ENCODE assay signal across 29 mouse cellular contexts in genomic region chr14:13967607-13968006, GRCm38 (mm10). TPM values are rescaled to one million over a fixed set of nuclear protein-coding genes. Genes with fewer than 3 reads are reported as not detected.
DNase-seq lines count a peak whose midpoint lies in the region; TF ChIP-seq lines count a peak whose summit lies in the region.
"Had no signal": no experiment of that assay in that cellular context is flagged by ENCODE, and none has a peak within 500 bp of the region (broad histone marks: within the 10 kb centered on the region; RNA-seq: fewer than 3 reads in every experiment).

No protein-coding gene starts in this region.

- WGBS in limb, embryonic 10.5 days: 28% methylated on average over 1 of the region's 1 CpGs

- H3K9me3 ChIP-seq in limb, embryonic 10.5 days (replicated peaks): no peaks in the 10 kb centered on the region
- H3K9me3 ChIP-seq: embryonic facial prominence, embryonic 15.5 days; heart, embryonic 15.5 days; hindbrain, embryonic 10.5 days; limb, embryonic 13.5 days; midbrain, embryonic 10.5 days had no signal

- H3K27me3 ChIP-seq in splenic B cell, adult 2 months (ENCODE audit: control insufficient read depth, insufficient read depth, low read length, poor library complexity, severe bottlenecking): no peaks in the 10 kb centered on the region
- no peaks in the 10 kb centered on the region for H3K27me3 ChIP-seq in limb, embryonic 10.5 days (ENCODE audit: low read depth, poor library complexity, severe bottlenecking)
- H3K27me3 ChIP-seq: embryonic facial prominence, embryonic 15.5 days; limb, embryonic 13.5 days had no signal

- no peak for DNase-seq in gastrocnemius, adult 2 months
- DNase-seq in gastrocnemius, adult 18-20 months (ENCODE audit: low spot score): no peak
- no peak for DNase-seq in layer of hippocampus, adult 2 months (ENCODE audit: low spot score in 2 of 2)
- DNase-seq in layer of hippocampus, postnatal 25 days (ENCODE audit: extremely low spot score in 1 of 2, low spot score in 1 of 2): no peak
- peak; percentile 18 for DNase-seq in thymus, postnatal 14 days
- no peak for DNase-seq in thymus, postnatal 36 days
- DNase-seq in splenic B cell, adult 2 months (ENCODE audit: low read depth, low spot score): peak; percentile 14
- DNase-seq in limb, embryonic 10.5 days (ENCODE audit: low spot score): no peak
- DNase-seq: adrenal gland, postnatal 10 days; cerebellum, adult 11-12 months; cerebellum, postnatal 25 days; forebrain, postnatal 0 days; layer of hippocampus, adult 9-11 months; lung, adult 2 months; lung, postnatal 4 days; retina, postnatal 1 day had no signal

- peaks cover 16% of the 10 kb centered on the region for H3K4me1 ChIP-seq in limb, embryonic 10.5 days
- H3K4me1 ChIP-seq: embryonic facial prominence, embryonic 15.5 days; hindbrain, embryonic 10.5 days had no signal

- no peak overlapping the region for H3K4me3 ChIP-seq in gastrocnemius, adult 2 months
- no peak overlapping the region for H3K4me3 ChIP-seq in layer of hippocampus, adult 2 months
- H3K4me3 ChIP-seq in limb, embryonic 10.5 days: no peak overlapping the region
- H3K4me3 ChIP-seq: embryonic facial prominence, embryonic 15.5 days; heart, embryonic 15.5 days; hindbrain, embryonic 10.5 days; limb, embryonic 13.5 days; midbrain, embryonic 10.5 days had no signal

- H3K27ac ChIP-seq in gastrocnemius, adult 2 months: no peak overlapping the region
- H3K27ac ChIP-seq in layer of hippocampus, adult 2 months: no peak overlapping the region
- no peak overlapping the region for H3K27ac ChIP-seq in limb, embryonic 10.5 days
- H3K27ac ChIP-seq: embryonic facial prominence, embryonic 15.5 days; heart, embryonic 15.5 days; hindbrain, embryonic 10.5 days; limb, embryonic 13.5 days; midbrain, embryonic 10.5 days had no signal

- intact Hi-C loops in gastrocnemius, adult 2 months (cut with DNase I): no loop called here

- TF ChIP-seq CTCF in gastrocnemius, adult 2 months (IDR thresholded peaks at IDR 0.05): peak; percentile 7; the same call in 1 of the 2 replicates
- peak; percentile 29; the same call in 1 of the 2 replicates for TF ChIP-seq CTCF in layer of hippocampus, adult 2 months (conservative IDR thresholded peaks at IDR 0.05)

- H3K36me3 ChIP-seq in splenic B cell, adult 2 months (ENCODE audit: control insufficient read depth, insufficient read depth, low read length, poor library complexity, severe bottlenecking): no peaks in the 10 kb centered on the region
- H3K36me3 ChIP-seq in limb, embryonic 10.5 days: no peaks in the 10 kb centered on the region
- H3K36me3 ChIP-seq: embryonic facial prominence, embryonic 15.5 days; heart, embryonic 15.5 days; hindbrain, embryonic 10.5 days; limb, embryonic 13.5 days; midbrain, embryonic 10.5 days had no signal

RNA-seq across cellular contexts. Expression of gene Thoc7, which starts 6.0 kb away (rescaled TPM):
- total RNA-seq in gastrocnemius, adult 2 months (2021): 100 to 1,000 TPM; 125 to 155 TPM
- 100 to 1,000 TPM; 120 to 140 TPM for total RNA-seq in gastrocnemius, adult 18-20 months (2021)
- total RNA-seq in layer of hippocampus, adult 2 months (2021): 10 to 100 TPM; 92.5 to 96.8 TPM
- total RNA-seq in layer of hippocampus, postnatal 25 days (2021): 100 to 1,000 TPM; 103 to 107 TPM
- polyA plus RNA-seq in limb, embryonic 10.5 days (2016; fragmentation: Nextera tagmentation; extraction: Ambion mirVana): 220 and 221 TPM in 2 replicates

RNA-seq across cellular contexts. Expression of gene Atxn7, which starts 6.4 kb away (rescaled TPM):
- total RNA-seq in gastrocnemius, adult 2 months (2021): 10 to 100 TPM; 18.1 to 20.5 TPM
- 10 to 100 TPM; 20.4 to 23.3 TPM for total RNA-seq in gastrocnemius, adult 18-20 months (2021)
- total RNA-seq in layer of hippocampus, adult 2 months (2021): 10 to 100 TPM; 25.7 to 31.6 TPM
- 10 to 100 TPM; 22.1 to 29.4 TPM for total RNA-seq in layer of hippocampus, postnatal 25 days (2021)
- 2.6 and 3.0 TPM in 2 replicates for polyA plus RNA-seq in limb, embryonic 10.5 days (2016; fragmentation: Nextera tagmentation; extraction: Ambion mirVana)

RNA-seq across cellular contexts. Expression of gene Gm281, which starts 53.3 kb away (rescaled TPM):
- total RNA-seq in gastrocnemius, adult 2 months (2021): not detected
- total RNA-seq in gastrocnemius, adult 18-20 months (2021): not detected
- not detected for total RNA-seq in layer of hippocampus, adult 2 months (2021)
- not detected for total RNA-seq in layer of hippocampus, postnatal 25 days (2021)
- polyA plus RNA-seq in limb, embryonic 10.5 days (2016; fragmentation: Nextera tagmentation; extraction: Ambion mirVana): 0.10 TPM in 1 of 2 replicates, not detected in the other
- total RNA-seq: adrenal gland, postnatal 10 days; forebrain, postnatal 0 days; gastrocnemius, adult 8-10 months; granulocyte monocyte progenitor cell, adult 5-6 weeks; left cerebral cortex, adult 8-10 months; monocyte, adult 5-6 weeks had no signal
- polyA plus RNA-seq: activated CD4-positive, CD25-positive, alpha-beta regulatory T cell, adult 4 months; heart, embryonic 15.5 days; kidney, embryonic 14.5 days; limb, embryonic 13.5 days; midbrain, embryonic 10.5 days; neural tube, embryonic 11.5 days; stomach, embryonic 16.5 days had no signal

Comparison
In these comparisons a context has a peak if more than half of its experiments do, and no peak if none do; other contexts are left out.
1. DNase-seq: peak in thymus, postnatal 14 days (single experiment) and splenic B cell, adult 2 months (single experiment); none in gastrocnemius, adult 2 months (single experiment), gastrocnemius, adult 18-20 months (single experiment), layer of hippocampus, adult 2 months (0 of 2), layer of hippocampus, postnatal 25 days (0 of 2), thymus, postnatal 36 days (0 of 2) and limb, embryonic 10.5 days (single experiment).